Mouse (Mus musculus) liver (tissue): ENCODE data around the gene Slc12a9.

ENCODE experiments used
- DNase-seq: peaks from one replicate; pipeline ENCODE4 v3.0.0-alpha.2; 2020; ENCODE audit warnings: mixed read lengths

Gene Slc12a9

DNA sequence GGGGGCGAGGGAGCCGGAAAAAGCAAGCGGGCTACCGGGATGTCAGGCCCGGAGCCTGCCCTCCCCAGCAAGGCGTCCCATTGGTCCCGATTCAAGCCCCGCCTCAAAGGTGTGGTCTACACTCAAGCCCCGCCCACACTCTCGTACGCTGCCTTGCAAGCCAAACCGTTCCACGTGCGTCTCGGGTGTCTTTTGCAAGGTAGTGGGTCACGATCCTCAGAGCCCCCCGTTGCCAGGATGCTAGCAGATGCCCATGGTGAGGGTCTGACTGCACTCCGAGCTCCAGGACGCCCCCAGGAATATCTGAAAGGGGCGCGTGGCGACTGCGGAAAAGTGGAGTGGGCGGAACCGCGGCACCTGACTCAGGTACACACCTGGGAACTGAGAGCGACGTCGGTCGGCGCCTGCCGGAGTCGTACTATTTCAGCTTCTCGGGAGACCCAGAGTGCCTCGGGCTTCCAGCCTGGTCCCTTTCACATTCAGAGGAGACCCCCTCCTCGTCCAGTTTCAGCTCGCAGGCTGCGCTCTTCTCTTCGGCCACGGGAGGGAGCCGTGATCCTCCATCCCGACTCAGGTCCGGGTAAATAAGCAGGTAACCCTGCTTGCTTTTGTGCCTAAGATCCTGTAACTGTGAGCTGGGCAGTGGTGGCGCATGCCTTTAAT is at the start of gene Slc12a9:
TSS of gene Slc12a9 (minus strand) at position 86 of the 663 bp plus-strand sequence.
- peak; percentile 93 for DNase-seq

DNA sequence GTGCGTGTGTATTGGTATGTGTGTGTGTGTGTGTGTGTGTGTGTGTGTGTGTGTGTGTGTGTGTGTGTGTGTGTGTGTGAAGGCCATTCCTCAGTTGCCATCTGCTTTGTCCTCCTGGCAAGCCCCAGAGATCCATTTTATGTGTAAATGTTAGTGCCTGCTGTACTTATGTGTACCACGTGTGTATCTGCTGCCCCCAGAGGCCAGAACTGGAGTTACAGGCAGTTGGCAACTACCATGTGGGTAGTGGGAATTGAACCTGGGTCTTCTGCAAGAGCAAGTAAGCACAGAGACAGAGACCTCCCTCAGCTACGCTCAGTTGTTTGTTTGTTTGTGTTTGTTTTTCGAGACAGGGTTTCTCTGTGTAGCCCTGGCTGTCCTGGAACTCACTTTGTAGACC is 47.8 kb upstream of the Slc12a9 start:
- DNase-seq, result peak; percentile 70

GRCm38 (mm10) chr5:137377603-137378002 is 44.2 kb upstream of the Slc12a9 start:
- no peak for DNase-seq

DNA sequence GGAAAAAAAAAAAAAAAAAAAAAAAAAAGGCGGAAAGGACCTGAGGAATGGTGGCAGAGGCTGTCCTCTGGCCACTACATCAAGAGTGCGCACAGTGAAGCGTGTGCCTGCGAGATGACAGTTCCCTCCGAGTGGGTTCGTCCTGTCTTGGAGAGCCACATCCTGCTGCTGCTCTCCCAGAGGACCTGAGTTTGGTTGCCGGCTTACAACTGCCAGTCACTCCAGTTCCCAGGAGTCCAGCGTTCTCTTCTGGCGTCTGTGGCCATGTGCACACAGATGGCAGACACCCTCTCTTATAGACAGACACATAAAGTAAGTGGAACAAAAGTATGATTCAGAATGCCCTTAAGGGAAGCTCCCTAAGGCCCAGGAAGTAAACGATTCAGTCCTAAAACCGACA is 43.8 kb upstream of the Slc12a9 start:
- no peak for DNase-seq

DNA sequence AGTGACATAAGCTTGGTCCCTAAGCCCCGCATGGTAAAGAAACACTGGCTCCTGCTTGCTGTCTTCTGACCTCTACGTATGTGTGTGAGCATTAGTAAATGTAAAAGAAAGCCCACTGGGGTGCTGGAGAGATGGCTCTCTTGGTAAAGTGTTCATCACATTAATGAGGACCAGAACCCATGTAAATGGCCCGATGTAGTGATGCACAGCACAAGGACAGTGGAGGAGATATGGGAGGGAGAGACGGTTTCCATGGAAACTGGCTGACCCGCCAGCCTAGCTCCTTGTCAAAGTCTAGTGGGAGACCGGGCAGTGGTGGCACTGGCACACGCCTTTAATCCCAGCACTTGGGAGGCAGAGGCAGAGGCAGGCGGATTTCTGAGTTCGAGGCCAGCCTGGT is 43.3 kb upstream of the Slc12a9 start:
- no peak for DNase-seq

GRCm38 (mm10) chr5:137376198-137376597 is 42.8 kb upstream of the Slc12a9 start:
- DNase-seq, result no peak

- DNase-seq, result no peak
Measured at GRCm38 (mm10) chr5:137375627-137376026, 42.2 kb upstream of the Slc12a9 start.

DNA sequence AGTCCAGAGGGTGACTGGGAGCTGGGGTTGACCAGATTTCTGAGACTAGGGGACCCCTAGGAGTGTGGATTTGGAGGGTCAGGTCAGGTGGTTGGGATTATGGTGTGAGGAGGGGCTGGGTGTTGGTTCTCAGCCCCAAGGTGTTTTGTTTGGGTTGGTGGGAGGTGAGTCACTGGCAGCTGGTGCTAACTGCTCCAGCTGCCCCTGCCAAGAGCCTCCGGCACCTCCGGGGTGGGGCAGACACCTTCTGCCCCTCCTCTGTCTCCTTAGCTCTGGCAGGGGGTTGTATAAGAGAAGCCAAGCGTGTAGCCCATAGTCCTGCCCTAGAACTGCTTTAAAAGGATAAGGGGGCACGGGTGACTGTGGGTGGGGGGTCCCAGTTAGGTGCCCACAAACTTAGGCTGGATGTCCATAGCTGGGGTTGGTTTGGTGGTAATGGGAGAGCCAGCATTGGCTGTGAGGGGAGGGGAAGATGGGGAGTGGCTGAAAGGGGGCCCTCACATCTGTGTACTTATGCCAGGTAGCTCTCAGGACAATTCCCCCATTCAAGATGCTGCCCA is 41.2 kb upstream of the Slc12a9 start:
- no peak for DNase-seq

DNA sequence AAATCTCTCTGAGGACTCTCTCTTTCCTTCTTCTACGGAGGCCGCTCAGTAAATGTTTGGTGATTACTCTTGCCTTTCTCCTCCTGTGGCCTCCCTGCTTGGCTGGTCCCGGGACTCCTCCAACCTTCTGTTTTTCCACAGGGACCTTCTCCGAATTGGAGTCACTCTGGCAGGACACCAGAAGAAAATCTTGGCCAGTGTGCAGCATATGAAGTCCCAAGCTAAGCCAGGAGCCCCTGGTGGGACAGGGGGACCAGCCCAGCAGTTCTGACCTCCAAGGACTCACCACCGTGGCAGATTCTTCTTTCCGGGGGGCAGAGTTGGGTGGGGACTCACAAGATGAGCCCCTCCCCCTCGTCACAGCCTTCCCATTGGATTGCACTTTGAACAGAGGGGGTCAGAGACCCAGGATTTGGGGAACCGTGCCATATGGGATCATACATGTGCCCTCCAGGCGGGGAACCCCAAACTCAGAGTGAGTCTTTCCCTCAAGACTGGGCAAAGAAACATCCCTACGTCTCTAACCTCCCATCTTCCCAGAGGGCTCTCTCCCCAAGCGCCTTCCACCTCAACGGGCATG is 40.1 kb upstream of the Slc12a9 start:
- no peak for DNase-seq

DNA sequence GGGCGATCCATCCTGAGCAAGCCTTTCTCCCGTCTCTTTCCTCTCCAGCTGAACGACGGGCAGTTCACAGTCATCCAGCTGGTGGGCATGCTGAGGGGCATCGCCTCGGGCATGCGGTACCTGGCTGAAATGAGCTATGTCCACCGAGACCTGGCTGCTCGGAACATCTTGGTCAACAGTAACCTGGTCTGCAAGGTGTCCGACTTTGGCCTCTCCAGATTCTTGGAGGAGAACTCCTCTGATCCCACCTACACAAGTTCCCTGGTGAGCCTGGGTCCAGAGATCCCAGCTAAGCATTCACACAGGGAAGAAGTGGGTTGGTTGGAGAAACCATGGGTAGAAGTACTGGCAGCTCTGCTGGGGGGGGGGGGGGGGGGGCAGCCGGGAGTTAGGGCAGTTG is 36.3 kb upstream of the Slc12a9 start:
- DNase-seq, result no peak

- no peak for DNase-seq
Measured at GRCm38 (mm10) chr5:137358382-137358781, 25.0 kb upstream of the Slc12a9 start.

DNA sequence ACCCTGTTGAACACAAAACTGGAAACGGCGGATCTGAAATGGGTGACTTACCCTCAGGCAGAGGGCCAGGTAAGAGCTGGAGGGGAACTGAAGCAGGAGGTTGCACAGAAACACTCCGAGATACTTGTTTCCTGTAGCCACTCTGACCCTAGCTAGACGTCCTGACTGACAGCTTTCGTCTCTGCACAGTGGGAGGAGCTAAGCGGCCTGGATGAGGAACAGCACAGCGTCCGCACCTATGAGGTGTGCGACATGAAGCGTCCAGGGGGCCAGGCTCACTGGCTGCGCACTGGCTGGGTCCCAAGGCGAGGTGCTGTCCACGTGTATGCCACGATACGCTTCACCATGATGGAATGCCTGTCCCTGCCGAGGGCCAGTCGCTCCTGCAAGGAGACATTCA is 20.7 kb upstream of the Slc12a9 start:
- DNase-seq, result no peak

DNA sequence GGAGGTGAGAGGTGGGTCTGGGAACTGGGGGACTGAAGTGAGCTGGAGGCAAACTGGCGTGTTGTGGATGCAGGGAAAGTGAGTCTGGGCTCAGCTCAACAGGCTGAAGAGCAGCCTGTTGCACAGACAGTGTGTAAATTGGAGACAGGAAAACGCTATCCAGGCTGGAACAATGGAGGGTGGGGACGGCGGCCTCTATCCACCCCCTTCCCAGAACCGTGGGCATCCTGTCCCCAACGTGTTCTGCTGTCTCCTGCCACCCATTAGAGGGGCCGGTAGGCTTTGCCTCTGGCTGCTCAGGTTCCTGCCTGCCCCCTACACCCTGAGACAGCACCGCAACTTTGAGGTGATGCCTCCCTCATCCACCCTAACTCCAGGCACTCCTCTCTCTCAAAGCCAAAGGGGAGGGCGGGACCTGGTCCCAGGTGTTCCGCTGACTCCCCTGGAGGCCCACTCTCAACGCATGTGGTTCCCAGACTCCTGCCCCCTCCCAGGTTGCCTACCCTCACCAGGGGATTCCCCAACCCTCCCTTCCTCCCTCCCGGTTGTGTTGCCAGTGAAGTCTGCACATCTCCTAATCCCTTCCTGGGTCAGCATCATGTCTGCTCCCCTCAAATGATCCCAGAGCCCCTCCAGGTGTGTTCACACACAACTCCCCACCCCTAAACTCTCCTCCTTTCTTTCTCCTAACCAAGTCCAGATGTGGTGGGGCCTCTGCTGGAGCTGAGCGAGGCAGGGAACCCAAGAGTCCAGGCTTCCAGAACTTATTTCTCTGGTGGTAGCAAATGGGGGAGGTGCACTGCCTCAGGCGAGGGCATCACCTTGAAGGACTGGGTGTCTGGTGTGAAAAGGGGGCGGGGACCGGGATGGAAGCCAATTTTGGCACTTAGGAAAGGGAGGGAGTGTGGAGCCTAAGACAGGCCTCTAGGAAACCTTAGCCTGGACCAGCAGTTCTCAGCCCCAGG is 18.9 kb upstream of the Slc12a9 start:
- DNase-seq, result no peak

DNA sequence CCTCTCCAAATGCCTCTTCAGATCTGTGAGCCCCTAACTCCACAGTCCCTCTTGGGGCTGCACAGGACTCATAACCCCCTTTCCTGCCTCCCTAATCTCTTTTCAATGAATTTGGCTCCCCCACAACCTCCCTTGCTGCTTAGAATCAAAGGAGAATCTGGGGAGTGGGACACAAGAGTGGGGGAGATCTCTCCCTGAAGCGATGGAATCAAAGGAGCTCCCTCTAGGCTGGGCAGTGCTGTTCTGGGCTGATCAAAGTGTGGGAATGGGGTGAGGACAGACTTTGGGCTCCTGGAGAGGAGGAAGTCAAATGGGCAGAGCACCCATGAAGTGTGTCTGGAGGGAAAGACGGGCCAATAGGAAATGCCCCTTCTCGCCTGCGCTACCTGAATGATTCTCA is 18.0 kb upstream of the Slc12a9 start:
- DNase-seq, result no peak

GRCm38 (mm10) chr5:137351058-137351380 is 17.6 kb upstream of the Slc12a9 start:
- no peak for DNase-seq

DNA sequence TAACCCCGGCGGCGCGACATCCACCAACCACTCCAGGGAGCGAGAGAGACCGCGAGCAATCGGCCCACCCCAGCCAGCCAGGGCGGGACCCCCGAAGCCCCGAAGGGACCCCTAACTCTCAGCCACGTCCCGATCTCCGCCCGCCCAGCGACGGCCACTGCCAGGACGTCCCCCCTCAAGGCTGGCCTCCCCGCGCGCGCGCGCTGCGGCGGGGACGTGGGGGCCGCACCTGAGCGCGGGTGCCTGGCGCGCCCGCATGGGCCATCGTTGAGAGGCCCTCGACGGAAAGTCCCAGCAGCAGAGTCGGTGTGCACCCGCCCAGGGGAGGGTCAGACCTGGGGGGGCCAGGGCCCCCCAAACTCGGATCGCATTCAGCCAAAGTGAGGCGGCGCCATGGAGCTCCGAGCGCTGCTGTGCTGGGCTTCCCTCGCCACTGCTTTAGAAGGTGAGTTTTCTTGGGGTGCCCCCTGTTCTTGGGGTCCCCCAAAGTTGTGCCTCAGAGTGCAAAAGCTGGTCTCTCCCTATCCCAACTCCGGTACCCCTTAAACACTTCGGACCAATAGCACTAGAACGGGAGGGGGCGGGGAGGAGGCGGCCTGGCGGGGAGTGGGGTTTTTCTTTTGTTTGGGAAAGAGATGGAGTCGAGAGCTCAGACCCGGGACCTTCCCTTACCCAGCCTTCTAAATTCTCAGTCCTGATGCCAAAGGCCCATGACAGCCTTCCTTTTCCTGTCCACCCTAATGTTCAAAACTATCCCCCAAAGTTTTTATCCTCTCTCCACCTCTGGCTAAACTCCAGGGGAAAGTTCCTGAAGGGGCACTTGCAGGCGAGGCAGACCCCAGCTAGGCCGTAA is 17.0 kb upstream of the Slc12a9 start:
- DNase-seq, result no peak

DNA sequence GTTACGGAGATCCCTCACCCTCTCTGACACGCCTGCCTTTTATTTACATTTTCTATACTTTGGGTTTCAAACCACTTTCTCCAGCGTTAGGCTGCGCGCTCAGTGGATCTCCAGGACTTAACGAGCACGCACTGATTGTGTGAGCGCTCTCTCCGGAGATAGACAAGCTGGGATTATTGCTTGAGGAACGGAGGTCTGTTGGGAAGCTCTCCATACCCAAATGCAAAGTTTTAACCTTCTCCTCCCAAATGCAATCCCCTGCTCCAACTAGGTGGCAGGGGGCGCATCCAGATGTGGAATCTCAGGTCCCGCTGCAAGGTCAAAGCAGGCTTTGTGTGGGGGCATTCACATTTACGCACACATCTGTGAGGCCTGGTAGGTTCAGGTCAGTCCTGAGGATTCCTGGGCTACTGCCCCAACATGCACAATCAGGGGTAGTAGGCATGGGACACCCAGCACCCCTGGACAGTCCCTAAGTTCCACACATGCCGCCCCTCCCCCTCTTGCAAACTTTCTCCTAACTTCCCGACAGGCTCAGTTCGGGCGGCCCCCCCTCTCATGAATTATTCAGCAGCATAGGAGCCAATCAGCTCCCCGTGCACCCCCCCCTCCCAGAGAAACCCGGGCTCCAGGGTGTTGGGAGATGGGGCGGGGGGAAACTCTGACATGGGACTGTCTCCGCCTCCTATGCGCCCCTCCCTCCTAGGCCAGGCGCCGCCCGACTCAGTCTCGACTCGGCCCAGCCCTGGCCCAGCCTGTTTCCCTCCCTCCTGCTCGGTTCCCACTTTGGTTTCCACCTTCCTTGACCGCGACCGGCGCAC is 16.2 kb upstream of the Slc12a9 start, which contains the start of gene Ephb4:
TSS of gene Ephb4 (plus strand) at position 726 of the 821 bp plus-strand sequence.
- peak; percentile 86 for DNase-seq

GRCm38 (mm10) chr5:137348482-137349383 is 15.3 kb upstream of the Slc12a9 start:
- peak; percentile 65 for DNase-seq

DNA sequence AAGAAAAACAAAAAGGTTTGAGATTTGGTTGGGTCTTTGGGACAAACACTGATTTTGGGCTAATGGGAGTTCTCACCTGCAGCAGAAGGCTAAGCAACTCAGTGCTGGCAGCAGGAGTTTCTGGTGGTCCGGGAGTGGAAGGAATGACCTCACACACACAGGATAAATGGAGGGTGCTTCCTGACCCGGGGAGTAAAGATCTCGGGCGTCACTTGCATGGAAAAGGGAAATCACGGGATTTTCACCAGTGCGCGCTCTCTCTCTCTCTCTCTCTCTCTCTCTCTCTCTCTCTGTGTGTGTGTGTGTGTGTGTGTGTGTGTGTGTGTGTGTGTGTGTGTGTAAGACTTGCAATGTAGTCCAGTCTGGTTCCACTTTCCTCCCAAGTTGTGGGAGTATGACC is 14.5 kb upstream of the Slc12a9 start:
- no peak for DNase-seq

DNA sequence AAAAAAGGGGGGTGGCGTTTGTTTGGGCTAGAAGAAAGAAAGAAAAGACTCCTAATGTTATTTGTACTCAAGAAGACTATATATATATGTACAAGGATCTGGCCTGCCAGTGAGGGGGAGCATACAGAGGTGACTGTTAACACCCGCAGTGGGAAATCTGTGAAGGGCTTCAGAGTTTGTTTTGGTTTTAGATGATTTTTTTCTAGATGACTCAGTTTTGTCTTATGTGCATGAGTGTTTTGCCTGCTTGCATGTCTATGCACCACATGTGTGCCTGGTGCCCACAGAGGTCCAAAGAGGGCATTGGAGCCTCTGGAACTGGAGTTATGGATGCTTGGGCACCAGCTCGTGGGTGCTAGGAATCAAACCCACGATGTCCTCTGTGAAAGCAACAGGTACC is 13.6 kb upstream of the Slc12a9 start:
- no peak for DNase-seq
